Mouse (Mus musculus): ENCODE data around the gene Pgap3. TPM values are rescaled to one million over a fixed set of nuclear protein-coding genes. Genes with fewer than 3 reads are reported as not detected.

The Pgap3 gene
- polyA plus RNA-seq, 1 experiment from 2014 or later: 19.1 TPM

- Histone ChIP-seq H3K9me3 (no peaks in the 10 kb centered on the region), H3K36me3 (peaks cover 60% of the 10 kb centered on the region), H3K4me1 (peaks cover 76% of the 10 kb centered on the region), H3K27me3 (replicated peaks) (peaks cover 8% of the 10 kb centered on the region; the same call in 1 of the 2 replicates), H3K4me3 (no peak overlapping the region), H3K27ac (replicated peaks) (peak overlapping the region; percentile 51; the same call in 1 of the 2 replicates), H3K9ac (0 out of 2 replicates have a peak overlapping the region, but pooled peaks have one; percentile 30), H3K4me2 (no peak overlapping the region)
- 69% methylated on average over 6 of the region's 6 CpGs for WGBS
- no peak for ATAC-seq (ENCODE audit: extremely low read depth, insufficient number of reproducible peaks, low FRiP score, low TSS enrichment)
These were observed 20.2 kb downstream of the Pgap3 start for GRCm38 (mm10) chr11:98380106-98380505.

- H3K9me3 ChIP-seq: no peaks in the 10 kb centered on the region
- no peak overlapping the region for H3K4me3 ChIP-seq
- 53% methylated on average over 7 of the region's 7 CpGs for WGBS
- no peak overlapping the region for H3K4me2 ChIP-seq
- peak overlapping the region; percentile 30 for H3K9ac ChIP-seq
- ATAC-seq (ENCODE audit: extremely low read depth, insufficient number of reproducible peaks, low FRiP score, low TSS enrichment): no peak
- H3K27me3 ChIP-seq (replicated peaks): 0 out of 2 replicates have a peak, but pooled peaks cover 3% of the 10 kb centered on the region
- H3K4me1 ChIP-seq: peaks cover 76% of the 10 kb centered on the region
- H3K27ac ChIP-seq (replicated peaks): peak overlapping the region; percentile 51
- H3K36me3 ChIP-seq: peaks cover 66% of the 10 kb centered on the region
These were observed 20.9 kb downstream of the Pgap3 start for GRCm38 (mm10) chr11:98379379-98379778.

DNA sequence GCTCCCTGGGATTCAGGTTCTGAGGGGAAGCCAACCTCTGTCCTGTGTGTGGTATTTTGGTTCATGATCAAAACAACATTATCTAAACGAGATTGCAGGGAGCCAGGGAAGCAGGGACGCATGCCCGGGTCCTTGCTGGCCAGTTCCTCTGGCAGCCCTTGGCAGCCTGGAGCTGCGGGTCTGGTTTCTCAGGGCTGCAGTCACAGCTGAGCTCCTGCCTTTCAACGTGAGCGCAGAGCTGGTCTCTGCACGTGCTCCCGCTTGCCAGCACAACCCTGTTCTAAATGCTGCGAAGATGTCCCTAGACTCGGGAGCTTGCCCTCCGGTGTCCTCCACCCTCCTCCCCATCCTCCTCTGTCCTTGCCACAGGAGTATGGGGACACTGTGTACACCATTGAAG is 22.5 kb downstream of the Pgap3 start:
- Histone ChIP-seq H3K4me1 (peaks cover 79% of the 10 kb centered on the region), H3K9ac (peak overlapping the region; percentile 55; the same call in 1 of the 2 replicates), H3K9me3 (no peaks in the 10 kb centered on the region), H3K4me2 (no peak overlapping the region), H3K36me3 (peaks cover 66% of the 10 kb centered on the region), H3K4me3 (no peak overlapping the region), H3K27me3 (replicated peaks) (no peaks in the 10 kb centered on the region), H3K27ac (replicated peaks) (peak overlapping the region; percentile 57)
- WGBS: 55% methylated on average over 11 of the region's 11 CpGs
- ATAC-seq (ENCODE audit: extremely low read depth, insufficient number of reproducible peaks, low FRiP score, low TSS enrichment): 0 out of 2 replicates have a peak, but pooled peaks have one; percentile 4

DNA sequence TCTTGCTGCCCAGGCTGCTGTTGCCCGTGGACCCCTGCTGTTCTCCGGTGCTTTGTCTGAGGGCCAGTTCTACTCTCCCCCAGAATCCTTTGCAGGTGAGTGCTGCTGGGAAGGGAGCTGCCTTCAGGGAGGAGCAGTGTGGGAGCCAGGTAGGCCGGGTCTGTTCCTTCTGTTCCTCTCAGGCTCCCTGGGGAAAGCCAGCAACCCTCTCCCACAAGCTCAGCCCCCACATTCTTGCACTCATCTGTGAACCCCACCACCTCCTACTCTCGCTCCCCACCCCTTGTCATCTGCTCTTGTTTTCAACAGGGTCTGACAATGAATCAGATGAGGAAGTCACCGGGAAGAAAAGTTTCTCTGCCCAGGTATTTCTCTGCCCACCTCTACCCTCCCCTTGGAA is 23.5 kb downstream of the Pgap3 start:
- peak overlapping the region; percentile 55 for H3K9ac ChIP-seq
- H3K4me1 ChIP-seq: peaks cover 88% of the 10 kb centered on the region
- WGBS: 66% methylated on average over 5 of the region's 5 CpGs

DNA sequence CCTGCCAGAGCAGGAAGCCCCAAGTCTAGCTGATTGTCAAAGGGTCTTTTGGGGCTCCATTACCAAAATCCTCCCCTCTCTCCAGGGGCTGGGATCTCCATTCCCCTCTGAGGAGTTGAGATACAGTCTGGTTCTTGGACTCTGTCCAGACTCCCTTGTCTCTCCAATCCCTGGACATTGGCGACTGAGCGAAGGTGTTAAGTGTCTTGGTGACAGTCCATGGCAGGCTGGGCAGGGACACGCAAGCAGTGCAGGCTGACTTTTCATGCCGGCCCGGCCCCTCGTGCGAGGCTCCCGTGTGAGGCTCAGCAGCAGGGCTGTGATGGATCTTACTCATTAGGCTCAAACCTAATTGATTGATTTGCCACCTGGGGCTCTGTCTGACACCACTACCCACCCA is 26.0 kb downstream of the Pgap3 start:
- no peaks in the 10 kb centered on the region for H3K27me3 ChIP-seq (replicated peaks)
- peak overlapping the region; percentile 69 for H3K9ac ChIP-seq
- no peak for ATAC-seq (ENCODE audit: extremely low read depth, insufficient number of reproducible peaks, low FRiP score, low TSS enrichment)
- H3K4me3 ChIP-seq: no peak overlapping the region
- WGBS: 27% methylated on average over 8 of the region's 8 CpGs
- H3K27ac ChIP-seq (replicated peaks): peak overlapping the region; percentile 90
- peaks cover 97% of the 10 kb centered on the region for H3K4me1 ChIP-seq
- H3K9me3 ChIP-seq: no peaks in the 10 kb centered on the region
- H3K4me2 ChIP-seq: peak overlapping the region; percentile 33
- H3K36me3 ChIP-seq: peaks cover 47% of the 10 kb centered on the region

More for the DNA sequence above, 23.5 kb downstream of the Pgap3 start:
- Histone ChIP-seq H3K4me3 (no peak overlapping the region), H3K27ac (replicated peaks) (peak overlapping the region; percentile 57; the same call in 1 of the 2 replicates), H3K9me3 (no peaks in the 10 kb centered on the region), H3K4me2 (no peak overlapping the region), H3K27me3 (replicated peaks) (no peaks in the 10 kb centered on the region), H3K36me3 (peaks cover 66% of the 10 kb centered on the region)
- ATAC-seq (ENCODE audit: extremely low read depth, insufficient number of reproducible peaks, low FRiP score, low TSS enrichment): no peak

GRCm38 (mm10) chr11:98373244-98373643 is 27.0 kb downstream of the Pgap3 start:
- H3K27me3 ChIP-seq (replicated peaks): no peaks in the 10 kb centered on the region
- peaks cover 96% of the 10 kb centered on the region for H3K4me1 ChIP-seq
- peak overlapping the region; percentile 69 for H3K9ac ChIP-seq
- peak overlapping the region; percentile 90 for H3K27ac ChIP-seq (replicated peaks)
- peaks cover 37% of the 10 kb centered on the region for H3K36me3 ChIP-seq
- ATAC-seq (ENCODE audit: extremely low read depth, insufficient number of reproducible peaks, low FRiP score, low TSS enrichment): no peak
- WGBS: 71% methylated on average over 6 of the region's 6 CpGs
- H3K4me2 ChIP-seq: peak overlapping the region; percentile 36
- H3K4me3 ChIP-seq: no peak overlapping the region
- no peaks in the 10 kb centered on the region for H3K9me3 ChIP-seq

GRCm38 (mm10) chr11:98372406-98372805 is 27.9 kb downstream of the Pgap3 start:
- Histone ChIP-seq H3K4me2 (peak overlapping the region; percentile 36), H3K36me3 (peaks cover 29% of the 10 kb centered on the region), H3K9me3 (no peaks in the 10 kb centered on the region), H3K27ac (replicated peaks) (peak overlapping the region; percentile 68; the same call in 1 of the 2 replicates), H3K4me3 (peak overlapping the region; percentile 26), H3K4me1 (peaks cover 95% of the 10 kb centered on the region), H3K9ac (peak overlapping the region; percentile 68), H3K27me3 (replicated peaks) (no peaks in the 10 kb centered on the region)
- no peak for ATAC-seq (ENCODE audit: extremely low read depth, insufficient number of reproducible peaks, low FRiP score, low TSS enrichment)
- 9% methylated on average over 2 of the region's 2 CpGs for WGBS

- Histone ChIP-seq H3K4me1 (peaks cover 95% of the 10 kb centered on the region), H3K4me3 (peak overlapping the region; percentile 16), H3K36me3 (peaks cover 23% of the 10 kb centered on the region), H3K4me2 (peak overlapping the region; percentile 36), H3K27me3 (replicated peaks) (no peaks in the 10 kb centered on the region), H3K27ac (replicated peaks) (peak overlapping the region; percentile 68), H3K9ac (peak overlapping the region; percentile 69), H3K9me3 (no peaks in the 10 kb centered on the region)
- WGBS: 42% methylated on average over 10 of the region's 10 CpGs
- no peak for ATAC-seq (ENCODE audit: extremely low read depth, insufficient number of reproducible peaks, low FRiP score, low TSS enrichment)
These were observed 28.6 kb downstream of the Pgap3 start for GRCm38 (mm10) chr11:98371556-98372240.

- no peak for ATAC-seq (ENCODE audit: extremely low read depth, insufficient number of reproducible peaks, low FRiP score, low TSS enrichment)
- H3K36me3 ChIP-seq: peaks cover 14% of the 10 kb centered on the region
- H3K27me3 ChIP-seq (replicated peaks): no peaks in the 10 kb centered on the region
- H3K4me2 ChIP-seq: no peak overlapping the region
- H3K9me3 ChIP-seq: no peaks in the 10 kb centered on the region
- no peak overlapping the region for H3K4me3 ChIP-seq
- H3K4me1 ChIP-seq: peaks cover 95% of the 10 kb centered on the region
- 76% methylated on average over 2 of the region's 2 CpGs for WGBS
- H3K27ac ChIP-seq (replicated peaks): no peak overlapping the region
- peak overlapping the region; percentile 69; the same call in 1 of the 2 replicates for H3K9ac ChIP-seq
These were observed 29.7 kb downstream of the Pgap3 start for GRCm38 (mm10) chr11:98370588-98370987.

DNA sequence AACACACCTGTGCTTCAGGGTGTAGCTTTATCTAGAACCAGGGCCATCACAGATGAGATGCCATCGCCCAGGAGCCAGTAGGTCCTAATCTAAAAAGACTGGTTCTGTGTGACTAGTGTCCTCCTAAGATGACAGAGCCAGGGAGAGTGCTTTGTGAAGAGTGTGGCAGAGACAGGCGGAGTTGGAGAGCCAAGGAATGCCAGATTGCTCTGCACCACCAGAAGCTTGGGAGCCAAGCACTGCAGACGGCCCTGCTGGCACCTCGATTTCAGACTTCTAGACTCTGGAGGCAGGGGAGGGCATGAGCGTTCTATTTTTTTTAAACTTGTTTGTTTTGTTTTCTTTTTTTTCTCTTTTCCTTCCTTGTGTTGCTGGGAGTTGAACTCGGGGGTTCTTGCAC is 31.0 kb downstream of the Pgap3 start:
- Histone ChIP-seq H3K36me3 (peaks cover 4% of the 10 kb centered on the region; the same call in 1 of the 2 replicates), H3K4me3 (no peak overlapping the region), H3K4me2 (no peak overlapping the region), H3K27ac (replicated peaks) (no peak overlapping the region), H3K27me3 (replicated peaks) (no peaks in the 10 kb centered on the region), H3K9ac (no peak overlapping the region), H3K9me3 (no peaks in the 10 kb centered on the region), H3K4me1 (peaks cover 84% of the 10 kb centered on the region)
- 61% methylated on average over 6 of the region's 6 CpGs for WGBS
- ATAC-seq (ENCODE audit: extremely low read depth, insufficient number of reproducible peaks, low FRiP score, low TSS enrichment): no peak

- no peak for ATAC-seq (ENCODE audit: extremely low read depth, insufficient number of reproducible peaks, low FRiP score, low TSS enrichment)
- no peak overlapping the region for H3K9ac ChIP-seq
These were observed 32.5 kb downstream of the Pgap3 start for GRCm38 (mm10) chr11:98367863-98368186.

More at GRCm38 (mm10) chr11:98367863-98368186, 32.5 kb downstream of the Pgap3 start:
- Histone ChIP-seq H3K4me1 (peaks cover 78% of the 10 kb centered on the region), H3K9me3 (no peaks in the 10 kb centered on the region), H3K4me2 (no peak overlapping the region), H3K4me3 (no peak overlapping the region), H3K27ac (replicated peaks) (peak overlapping the region; percentile 78), H3K36me3 (peaks cover 4% of the 10 kb centered on the region; the same call in 1 of the 2 replicates), H3K27me3 (replicated peaks) (no peaks in the 10 kb centered on the region)
- 59% methylated on average over 7 of the region's 7 CpGs for WGBS
